Mouse (Mus musculus) heart, adult 2 months (tissue): ENCODE measurements around the gene Ano9. TPM values are rescaled to one million over a fixed set of nuclear protein-coding genes. Genes with fewer than 3 reads are reported as not detected.

Source experiments
- DNase-seq, 2 experiments: peaks; one replicate each; pipeline ENCODE4 v3.0.0; 2021
- H3K27ac ChIP-seq: fragments of 200-600 bp; 2 replicates; pipeline ENCODE4 v1.8.1; 2022
- H3K27me3 ChIP-seq: fragments of 200-500 bp; 2 replicates; pipeline ENCODE4 v1.6.1; 2012; ENCODE audit warnings: mild to moderate bottlenecking, low read length, inconsistent platforms, mixed read lengths; ENCODE audit not compliant: control insufficient read depth, insufficient read depth
- H3K36me3 ChIP-seq: fragments of 200-500 bp; 2 replicates; pipeline ENCODE4 v1.6.1; 2012; ENCODE audit warnings: low read length, inconsistent platforms; ENCODE audit not compliant: control insufficient read depth, insufficient read depth
- H3K4me1 ChIP-seq: fragments of 200-500 bp; 2 replicates; pipeline ENCODE4 v1.6.1; 2011; ENCODE audit warnings: low read length; ENCODE audit not compliant: control insufficient read depth, insufficient read depth
- H3K4me3 ChIP-seq: fragments of 200-600 bp; 2 replicates; pipeline ENCODE4 v1.8.1; 2022
- H3K79me2 ChIP-seq: fragments of 200-500 bp; replicated peaks from 2 replicates; pipeline ENCODE4 v1.6.1; 2012; ENCODE audit warnings: mild to moderate bottlenecking, inconsistent platforms, low read length, moderate library complexity, mixed read lengths; ENCODE audit not compliant: control insufficient read depth, insufficient read depth
- H3K9ac ChIP-seq: fragments of 200-500 bp; 2 replicates; pipeline ENCODE4 v1.6.1; 2012; ENCODE audit warnings: low read depth, mild to moderate bottlenecking, control low read depth, inconsistent platforms, low read length, mixed read lengths
- CTCF ChIP-seq: fragments of 200-600 bp; IDR thresholded peaks from 2 replicates; pipeline ENCODE4 v1.8.1; 2022; ENCODE audit warnings: antibody characterized with exemption, mild to moderate bottlenecking, moderate library complexity
- EP300 ChIP-seq: fragments of 200-500 bp; IDR thresholded peaks from 2 replicates; pipeline ENCODE4 v1.6.1; 2011; ENCODE audit warnings: low read depth, low read length, control low read depth; ENCODE audit not compliant: insufficient read depth
- POLR2A ChIP-seq: fragments of 200-500 bp; IDR thresholded peaks from 2 replicates; pipeline ENCODE4 v1.6.1; 2011; ENCODE audit warnings: mild to moderate bottlenecking, low read depth, low read length, control low read depth; ENCODE audit not compliant: insufficient read depth
- WGBS: fragments of 180-500 bp; shearing (Covaris S2); methylation state at CpG from one replicate; pipeline ENCODE4 v1.1.7; 2018; 5-methylcytosine and 5-hydroxymethylcytosine counted together
- intact Hi-C: fragments of 180-260 bp; cut with DNase I; formaldehyde crosslinking; loops from one replicate; pipeline ENCODE4 v1.15.1; 2025
- polyA plus RNA-seq: library from polyadenylated mRNA; depleted of rRNA; stranded (reverse); fragments of >200 nt; gene quantifications from 2 replicates; pipeline ENCODE4 v1.2.3, GENCODE M21; 2012
- total RNA-seq, 2 experiments: library from RNA; stranded (reverse); gene quantifications; 2 replicates each; pipeline ENCODE4 v1.2.3; 2021

Ano9 gene
- total and polyA plus RNA-seq, 3 experiments = 0.39 to 0.53 TPM; not detected in 1

DNA sequence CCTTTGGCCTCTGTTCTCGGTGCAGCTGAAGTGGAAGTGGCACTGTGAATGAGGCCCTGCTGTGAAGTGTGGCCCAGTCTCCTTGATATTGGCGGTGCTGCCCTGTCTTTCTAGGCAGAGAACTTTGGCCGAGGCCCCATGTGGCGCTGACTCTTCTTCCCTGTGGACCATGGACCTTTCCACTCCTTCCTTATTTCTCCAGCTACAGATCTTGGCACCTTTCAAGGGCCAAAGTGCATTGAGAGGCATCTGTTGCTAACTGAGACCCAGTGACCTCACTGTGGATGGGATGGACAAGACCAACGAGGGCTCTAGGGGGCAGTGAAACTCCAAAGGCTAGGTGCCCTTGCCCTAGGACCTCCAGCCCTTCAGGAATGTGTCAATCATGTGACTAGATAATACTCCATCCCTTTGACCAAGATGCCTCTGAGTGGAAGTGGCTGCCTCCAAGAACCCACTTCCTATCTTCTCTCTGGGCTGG lies 3.5 kb upstream of the Ano9 start:
- WGBS = 68% methylated on average over 5 of the region's 5 CpGs
- no peak overlapping the region for H3K9ac ChIP-seq
- H3K4me3 ChIP-seq = no peak overlapping the region
- no peak overlapping the region for H3K27ac ChIP-seq
- H3K4me1 ChIP-seq = peaks cover 3% of the 10 kb centered on the region; the same call in 1 of the 2 replicates
- no peak for TF ChIP-seq POLR2A
- peak; percentile 15; the same call in 1 of the 2 replicates for TF ChIP-seq CTCF
- DNase-seq = no peak
- intact Hi-C loops = no loop called here
- H3K79me2 ChIP-seq = no peaks in the 10 kb centered on the region
- no peaks in the 10 kb centered on the region for H3K36me3 ChIP-seq
- no peaks in the 10 kb centered on the region for H3K27me3 ChIP-seq

DNA sequence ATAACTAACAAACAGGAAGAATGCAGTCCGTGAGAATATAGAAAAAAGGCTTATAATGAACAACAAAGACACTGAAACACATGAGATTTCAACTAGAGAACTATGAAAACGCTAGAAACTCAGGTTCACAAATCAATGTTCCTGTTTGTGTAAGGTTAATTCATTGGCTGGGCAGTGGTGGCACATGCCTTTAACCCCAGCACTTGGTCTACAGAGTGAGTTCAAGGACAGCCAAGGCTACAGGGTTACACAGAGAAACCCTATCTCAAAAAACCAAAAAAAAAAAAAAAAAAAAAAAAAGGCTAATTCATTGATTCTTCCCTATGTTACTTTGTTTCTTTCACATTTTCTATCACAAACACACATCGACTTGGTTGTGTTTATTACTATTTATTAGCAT lies 3.0 kb upstream of the Ano9 start:
- intact Hi-C loops = no loop called here
- no peak for TF ChIP-seq EP300
- no peak for TF ChIP-seq CTCF
- no peak for TF ChIP-seq POLR2A
- WGBS = 84% methylated on average over 3 of the region's 3 CpGs

DNA sequence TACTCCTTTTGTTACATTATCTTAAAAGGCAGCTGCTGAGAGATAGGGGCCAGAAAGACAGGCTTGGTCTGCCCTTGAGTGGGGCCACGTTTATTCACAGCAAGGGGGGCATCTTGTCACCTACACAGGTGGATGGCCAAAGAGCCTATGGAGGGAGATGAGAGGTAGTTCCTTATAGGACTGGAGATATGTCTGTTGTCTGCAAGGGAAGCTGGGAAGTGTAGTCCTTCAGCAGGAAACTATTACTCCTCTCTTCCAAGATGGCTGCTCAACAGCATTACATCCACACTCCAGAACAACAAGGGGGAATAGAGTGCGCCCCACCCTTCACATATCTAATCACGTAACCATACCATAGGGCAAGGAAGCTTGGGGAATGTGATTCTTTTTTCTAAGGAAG lies 1.9 kb upstream of the Ano9 start:
- no peak overlapping the region for H3K27ac ChIP-seq
- peaks cover 3% of the 10 kb centered on the region; the same call in 1 of the 2 replicates for H3K4me1 ChIP-seq
- intact Hi-C loops = no loop called here
- H3K36me3 ChIP-seq = no peaks in the 10 kb centered on the region
- no peaks in the 10 kb centered on the region for H3K27me3 ChIP-seq
- WGBS = 65% methylated on average over 3 of the region's 3 CpGs
- H3K79me2 ChIP-seq = no peaks in the 10 kb centered on the region
- H3K9ac ChIP-seq = no peak overlapping the region
- TF ChIP-seq EP300 (no peak), CTCF (no peak), POLR2A (no peak)
- DNase-seq = no peak
- no peak overlapping the region for H3K4me3 ChIP-seq

More for the DNA sequence above, 3.0 kb upstream of the Ano9 start:
- Histone ChIP-seq H3K79me2 (no peaks in the 10 kb centered on the region), H3K27me3 (no peaks in the 10 kb centered on the region), H3K4me3 (no peak overlapping the region), H3K4me1 (peaks cover 3% of the 10 kb centered on the region; the same call in 1 of the 2 replicates), H3K9ac (no peak overlapping the region), H3K27ac (no peak overlapping the region), H3K36me3 (no peaks in the 10 kb centered on the region)
- DNase-seq = no peak

DNA sequence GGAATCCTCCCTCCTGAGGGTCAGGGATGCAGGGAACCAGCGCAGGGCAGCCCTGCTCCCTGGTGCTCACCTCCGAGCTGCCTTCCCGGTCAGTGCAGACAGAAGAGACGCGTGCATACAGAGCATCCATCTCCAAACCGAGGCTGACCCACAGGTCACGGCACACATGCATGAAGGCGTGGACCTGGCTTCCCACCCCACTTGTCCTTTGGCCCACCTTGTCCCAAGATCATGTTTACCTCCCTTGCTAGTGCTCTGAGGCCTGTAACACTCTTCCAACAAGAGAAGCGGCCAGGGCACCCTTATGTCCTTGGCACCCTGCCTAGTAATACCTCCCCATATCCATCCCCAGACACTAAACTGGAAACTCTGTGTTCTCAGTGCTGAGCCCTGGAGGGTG lies 1.7 kb downstream of the Ano9 start:
- DNase-seq = no peak
- H3K4me3 ChIP-seq = no peak overlapping the region
- H3K79me2 ChIP-seq = no peaks in the 10 kb centered on the region
- no peak overlapping the region for H3K27ac ChIP-seq
- WGBS = 80% methylated on average over 9 of the region's 9 CpGs
- no peak overlapping the region for H3K9ac ChIP-seq
- TF ChIP-seq POLR2A (no peak), CTCF (no peak), EP300 (no peak)
- intact Hi-C loops = no loop called here
- H3K36me3 ChIP-seq = no peaks in the 10 kb centered on the region
- H3K27me3 ChIP-seq = no peaks in the 10 kb centered on the region
- H3K4me1 ChIP-seq = no peaks in the 10 kb centered on the region

DNA sequence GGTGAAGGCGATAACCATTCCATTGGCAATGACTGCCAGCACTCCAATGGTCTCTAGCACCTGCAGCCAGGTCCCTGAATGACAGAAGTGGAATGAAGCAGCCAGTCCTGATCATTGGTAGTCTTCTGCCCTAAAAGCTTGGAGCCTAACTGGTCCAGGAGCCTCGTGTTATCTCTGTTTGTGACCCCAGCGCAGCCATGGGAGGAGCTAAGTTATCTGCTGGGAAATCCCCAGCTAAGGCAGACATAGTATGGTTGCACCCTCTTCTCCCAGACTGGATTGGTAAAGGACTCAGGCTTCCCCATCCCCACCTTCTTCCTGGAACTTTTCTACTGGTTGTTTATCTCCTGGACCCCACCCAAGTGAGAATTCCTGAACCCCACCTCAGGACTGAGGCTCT lies 14.4 kb downstream of the Ano9 start:
- Histone ChIP-seq H3K4me3 (no peak overlapping the region), H3K27me3 (no peaks in the 10 kb centered on the region), H3K4me1 (no peaks in the 10 kb centered on the region), H3K27ac (no peak overlapping the region), H3K79me2 (no peaks in the 10 kb centered on the region), H3K36me3 (no peaks in the 10 kb centered on the region), H3K9ac (no peak overlapping the region)
- DNase-seq = no peak
- no peak for TF ChIP-seq CTCF
- no peak for TF ChIP-seq POLR2A
- TF ChIP-seq EP300 = no peak
- intact Hi-C loops = no loop called here
- 47% methylated on average over 3 of the region's 3 CpGs for WGBS

DNA sequence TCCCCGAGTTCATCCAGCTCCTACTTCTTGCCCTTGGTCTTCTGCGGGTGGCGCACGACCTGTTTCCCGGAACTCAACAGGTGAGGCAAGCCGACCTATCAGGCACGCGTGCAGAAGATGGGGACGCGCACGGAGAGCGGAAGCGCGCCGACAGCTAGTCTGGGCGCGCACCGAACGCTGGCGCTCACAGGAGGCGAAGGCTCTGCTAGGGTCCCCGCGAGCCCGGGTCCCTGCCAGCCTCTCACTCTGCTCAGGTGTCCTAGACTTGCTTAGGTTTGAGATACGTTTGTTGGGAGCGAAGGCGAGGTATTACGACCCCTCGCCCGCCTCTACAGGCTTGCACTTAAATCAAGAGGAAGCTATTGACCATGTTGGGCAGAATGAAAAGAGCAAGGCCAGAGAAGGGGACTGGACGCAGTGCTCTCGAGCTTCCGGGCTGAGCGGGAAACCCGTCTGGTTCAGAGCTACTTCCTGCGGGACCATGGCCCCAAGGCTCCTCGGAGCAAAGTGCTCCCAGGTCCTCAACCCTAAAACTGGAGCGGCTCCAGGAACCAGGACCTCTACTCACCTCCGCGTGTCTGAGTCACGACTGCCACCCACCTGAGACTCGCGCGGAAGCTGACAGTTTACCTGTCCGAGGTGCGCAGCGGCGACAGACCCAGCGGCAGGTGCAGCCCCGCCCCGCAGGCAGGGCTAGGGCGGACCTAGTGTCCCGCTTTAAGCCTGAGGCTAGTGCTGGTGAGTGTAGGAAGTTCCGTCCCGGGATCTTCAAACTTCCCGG lies 17.5 kb downstream of the Ano9 start, which contains the start of gene Sigirr:
Sigirr (minus strand) TSS at position 662 of the 781 bp plus-strand sequence.
- Histone ChIP-seq H3K4me3 (peak within 1 kb of the TSS; percentile 48), H3K79me2 (no peaks in the 10 kb centered on the region), H3K9ac (peak within 1 kb of the TSS; percentile 11), H3K36me3 (no peaks in the 10 kb centered on the region), H3K27me3 (no peaks in the 10 kb centered on the region), H3K4me1 (peaks cover 5% of the 10 kb centered on the region), H3K27ac (no peak within 1 kb of the TSS; the same call in 1 of the 2 replicates)
- DNase-seq = peak; percentile 47 to 57
- intact Hi-C loops = no loop called here
- 2% methylated on average over 56 of the region's 56 CpGs for WGBS
- TF ChIP-seq EP300 = no peak
- TF ChIP-seq CTCF = no peak
- TF ChIP-seq POLR2A = no peak
